Comparison of ENCODE assay signal across 29 mouse cellular contexts in genomic region chr2:29012523-29012922, GRCm38 (mm10). TPM values are rescaled to one million over a fixed set of nuclear protein-coding genes. Genes with fewer than 3 reads are reported as not detected.
DNase-seq lines count a peak whose midpoint lies in the region; ATAC-seq and TF ChIP-seq lines count a peak whose summit lies in the region.
"Had no signal": no experiment of that assay in that cellular context is flagged by ENCODE, and none has a peak within 500 bp of the region (broad histone marks: within the 10 kb centered on the region; RNA-seq: fewer than 3 reads in every experiment).

No protein-coding gene starts in this region.

- H3K9ac ChIP-seq in neural tube, embryonic 13.5 days: no peak overlapping the region
- H3K9ac ChIP-seq in stomach, postnatal 0 days (ENCODE audit: low read length): no peak overlapping the region
- H3K9ac ChIP-seq: embryonic facial prominence, embryonic 13.5 days; forebrain, embryonic 12.5 days; forebrain, embryonic 15.5 days; heart, embryonic 12.5 days; heart, embryonic 15.5 days; hindbrain, embryonic 13.5 days had no signal

- H3K4me1 ChIP-seq in neural tube, embryonic 13.5 days (replicated peaks): peaks cover 28% of the 10 kb centered on the region
- H3K4me1 ChIP-seq in stomach, postnatal 0 days (replicated peaks; ENCODE audit: control insufficient read depth, insufficient read depth): no peaks in the 10 kb centered on the region
- H3K4me1 ChIP-seq: heart, embryonic 15.5 days had no signal

- H3K4me3 ChIP-seq in neural tube, embryonic 13.5 days: no peak overlapping the region
- H3K4me3 ChIP-seq in stomach, postnatal 0 days (ENCODE audit: low read depth, low read length): no peak overlapping the region
- H3K4me3 ChIP-seq: embryonic facial prominence, embryonic 10.5 days; embryonic facial prominence, embryonic 13.5 days; erythroblast, embryonic 14.5 days; forebrain, embryonic 12.5 days; forebrain, embryonic 15.5 days; heart, embryonic 12.5 days; heart, embryonic 15.5 days; hindbrain, embryonic 10.5 days; hindbrain, embryonic 13.5 days had no signal

- no peak for TF ChIP-seq CTCF in stomach, postnatal 0 days (IDR thresholded peaks at IDR 0.05; ENCODE audit: low read depth)

- ATAC-seq in neural tube, embryonic 13.5 days (ENCODE audit: low read depth): no peak
- ATAC-seq in stomach, postnatal 0 days (ENCODE audit: low FRiP score, low TSS enrichment): no peak
- ATAC-seq: CD4-positive, CD25-positive, alpha-beta regulatory T cell, adult 4 months; forebrain, embryonic 15.5 days; hindbrain, embryonic 16.5 days; intestine, embryonic 16.5 days had no signal

- no peaks in the 10 kb centered on the region for H3K9me3 ChIP-seq in neural tube, embryonic 13.5 days
- H3K9me3 ChIP-seq in stomach, postnatal 0 days (ENCODE audit: control insufficient read depth, low read length): no peaks in the 10 kb centered on the region
- H3K9me3 ChIP-seq: embryonic facial prominence, embryonic 10.5 days; embryonic facial prominence, embryonic 13.5 days; forebrain, embryonic 12.5 days; forebrain, embryonic 15.5 days; heart, embryonic 12.5 days; heart, embryonic 15.5 days; hindbrain, embryonic 10.5 days; hindbrain, embryonic 13.5 days had no signal

- WGBS in neural tube, embryonic 13.5 days: 62% methylated on average over 5 of the region's 5 CpGs
- 71% methylated on average over 5 of the region's 5 CpGs for WGBS in stomach, postnatal 0 days

- peaks cover 67% of the 10 kb centered on the region for H3K27me3 ChIP-seq in neural tube, embryonic 13.5 days
- H3K27me3 ChIP-seq in stomach, postnatal 0 days (ENCODE audit: control insufficient read depth, insufficient read depth, low read length): no peaks in the 10 kb centered on the region

- no peak overlapping the region for H3K4me2 ChIP-seq in neural tube, embryonic 13.5 days
- no peak overlapping the region for H3K4me2 ChIP-seq in stomach, postnatal 0 days (replicated peaks; ENCODE audit: low read depth)
- H3K4me2 ChIP-seq: embryonic facial prominence, embryonic 13.5 days; forebrain, embryonic 12.5 days; forebrain, embryonic 15.5 days; heart, embryonic 12.5 days; heart, embryonic 15.5 days; hindbrain, embryonic 13.5 days had no signal

- no peaks in the 10 kb centered on the region for H3K36me3 ChIP-seq in neural tube, embryonic 13.5 days
- H3K36me3 ChIP-seq in stomach, postnatal 0 days (ENCODE audit: control insufficient read depth, insufficient read depth, low read length): no peaks in the 10 kb centered on the region
- H3K36me3 ChIP-seq: embryonic facial prominence, embryonic 10.5 days; embryonic facial prominence, embryonic 13.5 days; forebrain, embryonic 12.5 days; forebrain, embryonic 15.5 days; heart, embryonic 12.5 days; heart, embryonic 15.5 days; hindbrain, embryonic 10.5 days; hindbrain, embryonic 13.5 days had no signal

- no peak for TF ChIP-seq EP300 in stomach, postnatal 0 days (optimal IDR thresholded peaks at IDR 0.05)

- H3K27ac ChIP-seq in neural tube, embryonic 13.5 days (replicated peaks): peak overlapping the region; percentile 55; the same call in 1 of the 2 replicates
- no peak overlapping the region for H3K27ac ChIP-seq in stomach, postnatal 0 days (replicated peaks)
- H3K27ac ChIP-seq: embryonic facial prominence, embryonic 10.5 days; embryonic facial prominence, embryonic 13.5 days; forebrain, embryonic 12.5 days; forebrain, embryonic 15.5 days; heart, embryonic 15.5 days; hindbrain, embryonic 10.5 days; hindbrain, embryonic 13.5 days had no signal

- peak; percentile 53 for DNase-seq in adrenal gland, adult 2 months
- no peak for DNase-seq in adrenal gland, adult 18-20 months (ENCODE audit: low spot score in 2 of 2)
- no peak for DNase-seq in neural tube, embryonic 10.5 days (ENCODE audit: extremely low spot score, low spot score)
- peak; percentile 43 to 53 for DNase-seq in adrenal gland, postnatal 36 days
- DNase-seq in right cerebral cortex, postnatal 4 days: no peak
- DNase-seq in stomach, postnatal 0 days (ENCODE audit: low spot score): no peak
- DNase-seq: cerebellum, adult 11 months; cerebellum, adult 2 months; cerebellum, postnatal 10 days; cerebellum, postnatal 36 days; embryo, embryonic 11 days; gastrocnemius, postnatal 25 days; heart, adult 18-20 months; heart, postnatal 10 days; heart, postnatal 36 days had no signal

RNA-seq across cellular contexts. Expression of gene Cfap77, which starts 42.3 kb away (rescaled TPM):
- total RNA-seq in adrenal gland, adult 2 months (2021): under 1 TPM in 1 of 2 experiments, not detected in 1; 0.37 TPM
- polyA plus RNA-seq in adrenal gland, adult 2 months (2012; rRNA removed): 0.16 TPM in 1 of 2 replicates, not detected in the other
- under 1 TPM; 0.16 to 0.30 TPM for total RNA-seq in adrenal gland, adult 18-20 months (2021)
- polyA plus RNA-seq in neural tube, embryonic 13.5 days (2015; fragmentation: Nextera tagmentation; extraction: Ambion mirVana): not detected in 2 replicates
- under 1 TPM; 0.33 to 0.79 TPM for total RNA-seq in adrenal gland, postnatal 36 days (2021)
- 0.11 and 0.15 TPM in 2 replicates for polyA plus RNA-seq in stomach, postnatal 0 days (2015; fragmentation: Nextera tagmentation; extraction: Ambion mirVana)
- total RNA-seq: gastrocnemius, adult 8-10 months; gastrocnemius, postnatal 25 days; heart, postnatal 10 days; heart, postnatal 36 days had no signal
- polyA plus RNA-seq: erythroblast, embryonic 14.5 days; forebrain, embryonic 15.5 days had no signal

RNA-seq across cellular contexts. Expression of gene Ttf1, which starts 47.5 kb away (rescaled TPM):
- total RNA-seq in adrenal gland, adult 2 months (2021): 10 to 100 TPM in 1 of 2 experiments, 1 to 10 TPM in 1; 9.8 to 12.5 TPM
- polyA plus RNA-seq in adrenal gland, adult 2 months (2012; rRNA removed): 2.7 and 3.0 TPM in 2 replicates
- total RNA-seq in adrenal gland, adult 18-20 months (2021): 10 to 100 TPM; 12.6 to 14.8 TPM
- 8.3 and 9.4 TPM in 2 replicates for polyA plus RNA-seq in neural tube, embryonic 13.5 days (2015; fragmentation: Nextera tagmentation; extraction: Ambion mirVana)
- total RNA-seq in adrenal gland, postnatal 36 days (2021): 10 to 100 TPM; 12.0 to 13.9 TPM
- polyA plus RNA-seq in stomach, postnatal 0 days (2015; fragmentation: Nextera tagmentation; extraction: Ambion mirVana): 3.9 and 4.2 TPM in 2 replicates

Comparison
In these comparisons a context has a peak if more than half of its experiments do, and no peak if none do; other contexts are left out.
1. DNase-seq: peak in adrenal gland, adult 2 months (single experiment) and adrenal gland, postnatal 36 days (2 of 2); none in adrenal gland, adult 18-20 months (0 of 2), neural tube, embryonic 10.5 days (single experiment), right cerebral cortex, postnatal 4 days (single experiment) and stomach, postnatal 0 days (single experiment).